In genomic region chr1:107592644-107593043, GRCm38 (mm10) we compare ENCODE assay signal across 22 mouse cellular contexts. TPM values are rescaled to one million over a fixed set of nuclear protein-coding genes. Genes with fewer than 3 reads are reported as not detected.
DNase-seq lines count a peak whose midpoint lies in the region; ATAC-seq and TF ChIP-seq lines count a peak whose summit lies in the region.
"Had no signal": no experiment of that assay in that cellular context is flagged by ENCODE, and none has a peak within 500 bp of the region (broad histone marks: within the 10 kb centered on the region; RNA-seq: fewer than 3 reads in every experiment).

No protein-coding gene starts in this region.

- peak; percentile 75; the same call in 1 of the 2 replicates for ATAC-seq in heart, embryonic 16.5 days (replicated peaks; ENCODE audit: extremely low read depth, insufficient read depth, low FRiP score)
- ATAC-seq: midbrain, embryonic 15.5 days had no signal

- no peak for TF ChIP-seq CTCF in heart, adult 2 months (IDR thresholded peaks at IDR 0.05)
- no peak for TF ChIP-seq CTCF in CH12.LX (conservative IDR thresholded peaks at IDR 0.05 in 1 of 2, IDR thresholded peaks at IDR 0.05 in 1 of 2; ENCODE audit: low read depth in 2 of 2, low read length in 2 of 2)

- no peak overlapping the region for H3K27ac ChIP-seq in heart, embryonic 16.5 days (ENCODE audit: low read length)
- H3K27ac ChIP-seq in heart, adult 2 months = no peak overlapping the region
- peak overlapping the region; percentile 46; the same call in 1 of the 2 replicates for H3K27ac ChIP-seq in CH12.LX (ENCODE audit: insufficient read depth, low read depth)
- no peak overlapping the region for H3K27ac ChIP-seq in brown adipose tissue, adult 24 weeks (replicated peaks; ENCODE audit: low read depth, low read length)
- H3K27ac ChIP-seq: embryonic facial prominence, embryonic 13.5 days; forebrain, embryonic 12.5 days; hindbrain, embryonic 12.5 days; kidney, embryonic 15.5 days; liver, embryonic 13.5 days; lung, embryonic 15.5 days; macrophage; midbrain, embryonic 15.5 days; neural tube, embryonic 13.5 days had no signal

- peaks cover 12% of the 10 kb centered on the region for H3K4me1 ChIP-seq in heart, embryonic 16.5 days (ENCODE audit: control insufficient read depth, insufficient read depth, low read length)
- no peaks in the 10 kb centered on the region; the same call in none of the 2 replicates for H3K4me1 ChIP-seq in heart, adult 2 months (ENCODE audit: control insufficient read depth, insufficient read depth, low read length)
- peaks cover 2 to 5% of the 10 kb centered on the region in 2 experiments; a peak in 2 of 4 replicates for H3K4me1 ChIP-seq in CH12.LX (ENCODE audit: control insufficient read depth in 1 of 2, insufficient read depth in 2 of 2)
- H3K4me1 ChIP-seq in brown adipose tissue, adult 24 weeks (ENCODE audit: control insufficient read depth, insufficient read depth, insufficient read length, low read length) = no peaks in the 10 kb centered on the region
- H3K4me1 ChIP-seq: forebrain, embryonic 12.5 days; hindbrain, embryonic 12.5 days; liver, embryonic 13.5 days; midbrain, embryonic 15.5 days; neural tube, embryonic 13.5 days had no signal

- peak; percentile 47 for DNase-seq in cerebellum, adult 9-11 months
- DNase-seq in cerebellum, postnatal 4 days (ENCODE audit: low spot score in 2 of 2) = no peak
- no peak for DNase-seq in heart, adult 2 months
- DNase-seq in CH12.LX (ENCODE audit: extremely low read depth) = no peak
- DNase-seq in ovary, postnatal 14 days (ENCODE audit: low spot score) = no peak
- DNase-seq in ovary, postnatal 10 days (ENCODE audit: low spot score) = no peak
- DNase-seq: adrenal gland, adult 2 months; embryo, embryonic 11 days; kidney, adult 11 months; liver, embryonic 13.5 days had no signal

- TF ChIP-seq RAD21 in CH12.LX (IDR thresholded peaks at IDR 0.05; ENCODE audit: low read depth, low read length) = no peak

- no peaks in the 10 kb centered on the region for H3K27me3 ChIP-seq in heart, embryonic 16.5 days (ENCODE audit: control insufficient read depth, insufficient read depth, low read length)
- no peaks in the 10 kb centered on the region for H3K27me3 ChIP-seq in heart, adult 2 months (ENCODE audit: control insufficient read depth, insufficient read depth, low read length)
- H3K27me3 ChIP-seq in CH12.LX (replicated peaks) = no peaks in the 10 kb centered on the region
- H3K27me3 ChIP-seq: embryonic facial prominence, embryonic 13.5 days; forebrain, embryonic 12.5 days; hindbrain, embryonic 12.5 days; kidney, embryonic 15.5 days; liver, embryonic 13.5 days; lung, embryonic 15.5 days; midbrain, embryonic 15.5 days; neural tube, embryonic 13.5 days had no signal

- no peaks in the 10 kb centered on the region for H3K79me2 ChIP-seq in heart, adult 2 months (replicated peaks; ENCODE audit: control insufficient read depth, insufficient read depth, low read length)
- peaks cover 51% of the 10 kb centered on the region for H3K79me2 ChIP-seq in CH12.LX (replicated peaks; ENCODE audit: control insufficient read depth, extremely low read depth, insufficient read depth, poor library complexity, severe bottlenecking)

- H3K4me2 ChIP-seq in heart, embryonic 16.5 days (ENCODE audit: low read depth, low read length) = no peak overlapping the region
- peak overlapping the region; percentile 97 for H3K4me2 ChIP-seq in CH12.LX (ENCODE audit: insufficient read depth, low read depth, poor library complexity, severe bottlenecking)
- H3K4me2 ChIP-seq: embryonic facial prominence, embryonic 13.5 days; forebrain, embryonic 12.5 days; hindbrain, embryonic 12.5 days; kidney, embryonic 15.5 days; liver, embryonic 13.5 days; lung, embryonic 15.5 days; midbrain, embryonic 15.5 days; neural tube, embryonic 13.5 days had no signal

- no peak overlapping the region for H3K9ac ChIP-seq in heart, embryonic 16.5 days (ENCODE audit: low read length)
- H3K9ac ChIP-seq in heart, adult 2 months (ENCODE audit: low read depth, low read length) = no peak overlapping the region
- H3K9ac ChIP-seq in CH12.LX (ENCODE audit: insufficient read depth, low read depth) = peak overlapping the region; percentile 85
- H3K9ac ChIP-seq: embryonic facial prominence, embryonic 13.5 days; forebrain, embryonic 12.5 days; hindbrain, embryonic 12.5 days; kidney, embryonic 15.5 days; liver, embryonic 13.5 days; lung, embryonic 15.5 days; midbrain, embryonic 15.5 days; neural tube, embryonic 13.5 days had no signal

- dilution Hi-C loops in CH12.LX (cut with MboI; ENCODE audit: extremely low pct_ligation_motif_present, extremely low pct_unique_long_range_greater_than_20kb, low sequenced_read_pairs) = no loop called here

- H3K4me3 ChIP-seq in heart, embryonic 16.5 days (ENCODE audit: low read length) = no peak overlapping the region
- H3K4me3 ChIP-seq in heart, adult 2 months = no peak overlapping the region
- peak overlapping the region in 2 of 3 experiments; percentile 42 to 49 for H3K4me3 ChIP-seq in CH12.LX (replicated peaks in 1 of 3; ENCODE audit: low read depth in 2 of 3, low read length in 2 of 3, poor library complexity in 1 of 3)
- H3K4me3 ChIP-seq in brown adipose tissue, adult 24 weeks (ENCODE audit: insufficient read depth, low read depth, low read length) = peak overlapping the region; percentile 28
- H3K4me3 ChIP-seq: embryonic facial prominence, embryonic 13.5 days; erythroblast, embryonic 14.5 days; forebrain, embryonic 12.5 days; hindbrain, embryonic 12.5 days; kidney, embryonic 15.5 days; liver, embryonic 13.5 days; lung, embryonic 15.5 days; midbrain, embryonic 15.5 days; neural tube, embryonic 13.5 days had no signal

- 24% methylated on average over 3 of the region's 3 CpGs for whole genome bisulfite sequencing in heart, embryonic 16.5 days
- 17% methylated on average over 3 of the region's 3 CpGs for WGBS in heart, adult 2 months

- no peaks in the 10 kb centered on the region for H3K9me3 ChIP-seq in heart, embryonic 16.5 days (replicated peaks; ENCODE audit: control insufficient read depth, low read length)
- no peaks in the 10 kb centered on the region for H3K9me3 ChIP-seq in CH12.LX (replicated peaks; ENCODE audit: low read length)
- H3K9me3 ChIP-seq: embryonic facial prominence, embryonic 13.5 days; forebrain, embryonic 12.5 days; hindbrain, embryonic 12.5 days; kidney, embryonic 15.5 days; liver, embryonic 13.5 days; lung, embryonic 15.5 days; midbrain, embryonic 15.5 days; neural tube, embryonic 13.5 days had no signal

- intact Hi-C loops in heart, adult 2 months (cut with DNase I) = no loop called here

- TF ChIP-seq EP300 in heart, adult 2 months (IDR thresholded peaks at IDR 0.05; ENCODE audit: insufficient read depth, low read depth, low read length) = no peak
- no peak for TF ChIP-seq EP300 in CH12.LX (IDR thresholded peaks at IDR 0.05; ENCODE audit: low read length)

- no peak for TF ChIP-seq POLR2A in heart, adult 2 months (IDR thresholded peaks at IDR 0.05; ENCODE audit: insufficient read depth, low read depth, low read length)
- no peak for TF ChIP-seq POLR2A in CH12.LX (IDR thresholded peaks at IDR 0.05; ENCODE audit: low read depth, low read length)

- in situ Hi-C loops in CH12.LX (cut with MboI; ENCODE audit: low pct_ligation_motif_present, low pct_unique_long_range_greater_than_20kb, low sequenced_read_pairs) = loop anchor here (10.0 kb wide), 1 partner anchor 108 kb away; no protein-coding TSS in a partner anchor

- no peaks in the 10 kb centered on the region for H3K36me3 ChIP-seq in heart, embryonic 16.5 days (ENCODE audit: control insufficient read depth, insufficient read depth)
- no peaks in the 10 kb centered on the region for H3K36me3 ChIP-seq in heart, adult 2 months (ENCODE audit: control insufficient read depth, insufficient read depth, low read length)
- H3K36me3 ChIP-seq in CH12.LX (replicated peaks in 1 of 2; ENCODE audit: control insufficient read depth in 1 of 2, insufficient read depth in 1 of 2, low read length in 1 of 2) = no peaks in the 10 kb centered on the region
- H3K36me3 ChIP-seq: embryonic facial prominence, embryonic 13.5 days; forebrain, embryonic 12.5 days; hindbrain, embryonic 12.5 days; kidney, embryonic 15.5 days; liver, embryonic 13.5 days; lung, embryonic 15.5 days; midbrain, embryonic 15.5 days; neural tube, embryonic 13.5 days had no signal

TF ChIP-seq in CH12.LX, 34 proteins besides CTCF, POLR2A, EP300 and RAD21:
- TF ChIP-seq E2F4 (IDR thresholded peaks at IDR 0.05; ENCODE audit: insufficient replicate concordance, low read depth, low read length) (no peak), ZKSCAN1 (IDR thresholded peaks at IDR 0.05; ENCODE audit: borderline replicate concordance, low read depth, low read length) (no peak), TCF12 (IDR thresholded peaks at IDR 0.05; ENCODE audit: low read depth, low read length) (no peak), UBTF (IDR thresholded peaks at IDR 0.05; ENCODE audit: low read depth, low read length) (no peak), JUND (conservative IDR thresholded peaks at IDR 0.05; ENCODE audit: low read depth, low read length) (no peak), BHLHE40 (IDR thresholded peaks at IDR 0.05; ENCODE audit: low read depth, low read length) (peak; percentile 78), USF2 (conservative IDR thresholded peaks at IDR 0.05; ENCODE audit: low read depth, low read length) (no peak)

RNA-seq across cellular contexts. Expression of gene Serpinb8, which starts 2.8 kb away (rescaled TPM):
- polyA plus RNA-seq in heart, embryonic 16.5 days (2015; fragmentation: Nextera tagmentation; extraction: Ambion mirVana) = 4.2 and 5.2 TPM in 2 replicates
- 1 to 10 TPM; 1.8 TPM for total RNA-seq in heart, adult 2 months (2021)
- 1.3 and 2.0 TPM in 2 replicates for polyA plus RNA-seq in heart, adult 2 months (2012; rRNA removed)
- total RNA-seq in CH12.LX (2012; rRNA removed) (15.1 and 34.2 TPM in 2 replicates), CH12.LX (2014; rRNA removed) (1.8 and 2.3 TPM in 2 replicates)
- polyA plus RNA-seq in CH12.LX (2012; ENCODE audit: insufficient read length, low read depth) = 3.7 TPM in 2 replicates
- 2.3 and 2.7 TPM in 2 replicates for polyA plus RNA-seq in brown adipose tissue, adult 24 weeks (2012; ENCODE audit: insufficient read depth, insufficient read length, missing spikeins)
- total RNA-seq: MEL had no signal
- polyA plus RNA-seq: erythroblast, embryonic 14.5 days had no signal

Comparison
In these comparisons a context has a peak if more than half of its experiments do, and no peak if none do; other contexts are left out.
1. H3K4me3 ChIP-seq: peak in CH12.LX (2 of 3) and brown adipose tissue, adult 24 weeks (single experiment); none in heart, embryonic 16.5 days (single experiment) and heart, adult 2 months (single experiment).